Mouse (Mus musculus) cortical plate, adult 2 months (tissue): ENCODE data around the gene Casq2.

Experiments used
- CTCF ChIP-seq: fragments of 200-500 bp; IDR thresholded peaks from 2 replicates; pipeline ENCODE4 v1.5.1; 2011; ENCODE audit warnings: mild to moderate bottlenecking, control low read depth, low read length; ENCODE audit not compliant: insufficient read depth; ENCODE audit errors: extremely low read depth
- POLR2A ChIP-seq: fragments of 200-500 bp; IDR thresholded peaks from 2 replicates; pipeline ENCODE4 v1.6.1; 2011; ENCODE audit warnings: mild to moderate bottlenecking, low read length, control low read depth; ENCODE audit not compliant: insufficient read depth; ENCODE audit errors: extremely low read depth

DNA sequence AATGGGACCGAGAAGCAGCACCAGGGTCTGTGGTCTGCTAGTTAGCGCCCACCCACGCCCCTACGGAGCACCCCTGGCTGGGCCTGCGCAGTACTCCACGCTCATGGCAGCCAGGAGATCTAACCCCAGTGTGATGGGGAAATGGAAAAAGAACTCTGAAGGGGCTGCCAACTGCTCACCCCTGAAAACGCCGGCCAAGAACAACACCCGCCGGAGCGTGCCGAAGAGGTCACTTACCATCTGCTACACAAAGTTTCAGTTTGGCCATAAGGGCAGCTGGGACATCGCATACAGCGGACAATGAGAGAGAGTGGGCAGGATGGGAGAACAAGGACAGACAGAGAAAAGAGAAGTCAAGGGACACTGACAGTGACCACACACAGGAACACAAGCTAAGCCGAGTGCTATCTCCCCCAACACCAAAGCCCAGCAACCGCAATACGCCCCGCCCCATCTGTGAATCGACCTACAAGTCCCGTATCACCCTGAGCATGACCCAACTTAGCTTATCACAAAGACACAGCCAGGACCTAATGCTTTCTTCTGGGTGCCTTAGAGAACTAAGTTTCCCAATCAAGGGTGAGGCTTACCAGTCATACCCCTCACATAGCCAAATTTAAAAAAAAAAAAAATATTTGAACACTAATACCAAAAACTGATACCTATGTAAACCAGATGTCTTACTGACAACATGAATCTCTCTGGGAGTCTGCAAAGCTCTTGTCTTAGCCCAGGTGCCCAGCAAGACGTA lies 79.5 kb downstream of the Casq2 start:
- TF ChIP-seq CTCF: no peak
- TF ChIP-seq POLR2A: no peak
